Mouse (Mus musculus) heart, embryonic 13.5 days (tissue): Measurements from ENCODE around the gene Nudt6. TPM values are rescaled to one million over a fixed set of nuclear protein-coding genes. Genes with fewer than 3 reads are reported as not detected.
A peak's percentile ranks its signal among the peaks of the same experiment; 100 is the strongest.

Experiments
- ATAC-seq: fragments of 200-750 bp; cut with Nextera tagmentation; 2 replicates; pipeline ENCODE4 v1.8.0; 2017; ENCODE audit warnings: moderate TSS enrichment; ENCODE audit not compliant: insufficient number of reproducible peaks, low FRiP score, low TSS enrichment; ENCODE audit errors: extremely low read depth
- H3K27ac ChIP-seq: fragments of 300-500 bp; sonication (generic); replicated peaks from 2 replicates; pipeline ENCODE4 v1.5.1; 2015; ENCODE audit warnings: moderate library complexity, mild to moderate bottlenecking, inconsistent platforms
- H3K27me3 ChIP-seq: fragments of 300-500 bp; sonication (generic); replicated peaks from 2 replicates; pipeline ENCODE4 v1.6.1; 2015; ENCODE audit warnings: mild to moderate bottlenecking, inconsistent platforms
- H3K36me3 ChIP-seq: fragments of 300-500 bp; sonication (generic); 2 replicates; pipeline ENCODE4 v1.6.1; 2015; ENCODE audit warnings: mild to moderate bottlenecking, inconsistent platforms
- H3K4me1 ChIP-seq: fragments of 300-500 bp; sonication (generic); 2 replicates; pipeline ENCODE4 v1.6.1; 2015; ENCODE audit warnings: inconsistent platforms
- H3K4me2 ChIP-seq: fragments of 300-500 bp; sonication (generic); 2 replicates; pipeline ENCODE4 v1.6.1; 2015; ENCODE audit warnings: inconsistent platforms, mild to moderate bottlenecking, moderate library complexity
- H3K4me3 ChIP-seq: fragments of 300-500 bp; sonication (generic); 2 replicates; pipeline ENCODE4 v1.5.1; 2015; ENCODE audit warnings: moderate library complexity, mild to moderate bottlenecking, inconsistent platforms
- H3K9ac ChIP-seq: fragments of 300-500 bp; sonication (generic); 2 replicates; pipeline ENCODE4 v1.6.1; 2015; ENCODE audit warnings: inconsistent platforms, mild to moderate bottlenecking, moderate library complexity
- H3K9me3 ChIP-seq: fragments of 300-500 bp; sonication (generic); 2 replicates; pipeline ENCODE4 v1.6.1; 2016; ENCODE audit warnings: inconsistent platforms
- WGBS: fragments of 180-500 bp; shearing (Covaris S2); methylation state at CpG from one replicate; pipeline ENCODE4 v1.1.7; 2015; ENCODE audit warnings: mixed read lengths; 5-methylcytosine and 5-hydroxymethylcytosine counted together
- polyA plus RNA-seq: library from polyadenylated mRNA; unstranded; fragments of >200 nt; fragmentation: Nextera tagmentation; extraction: Ambion mirVana; gene quantifications from 2 replicates; pipeline ENCODE4 v1.2.1, GENCODE M21; 2015

The Nudt6 gene
- polyA plus RNA-seq, 1 experiment from 2014 or later = 9.8 TPM

- ATAC-seq = no peak
- H3K36me3 ChIP-seq = no peaks in the 10 kb centered on the region
- no peaks in the 10 kb centered on the region for H3K9me3 ChIP-seq
- H3K4me3 ChIP-seq = no peak overlapping the region
- WGBS = 59% methylated on average over 6 of the region's 6 CpGs
- H3K4me1 ChIP-seq = peaks cover 38% of the 10 kb centered on the region
- H3K27me3 ChIP-seq = no peaks in the 10 kb centered on the region
- H3K4me2 ChIP-seq = no peak overlapping the region
- no peak overlapping the region for H3K27ac ChIP-seq
- no peak overlapping the region for H3K9ac ChIP-seq
Observed at GRCm38 (mm10) chr3:37381457-37381856, 38.6 kb downstream of the Nudt6 start.

DNA sequence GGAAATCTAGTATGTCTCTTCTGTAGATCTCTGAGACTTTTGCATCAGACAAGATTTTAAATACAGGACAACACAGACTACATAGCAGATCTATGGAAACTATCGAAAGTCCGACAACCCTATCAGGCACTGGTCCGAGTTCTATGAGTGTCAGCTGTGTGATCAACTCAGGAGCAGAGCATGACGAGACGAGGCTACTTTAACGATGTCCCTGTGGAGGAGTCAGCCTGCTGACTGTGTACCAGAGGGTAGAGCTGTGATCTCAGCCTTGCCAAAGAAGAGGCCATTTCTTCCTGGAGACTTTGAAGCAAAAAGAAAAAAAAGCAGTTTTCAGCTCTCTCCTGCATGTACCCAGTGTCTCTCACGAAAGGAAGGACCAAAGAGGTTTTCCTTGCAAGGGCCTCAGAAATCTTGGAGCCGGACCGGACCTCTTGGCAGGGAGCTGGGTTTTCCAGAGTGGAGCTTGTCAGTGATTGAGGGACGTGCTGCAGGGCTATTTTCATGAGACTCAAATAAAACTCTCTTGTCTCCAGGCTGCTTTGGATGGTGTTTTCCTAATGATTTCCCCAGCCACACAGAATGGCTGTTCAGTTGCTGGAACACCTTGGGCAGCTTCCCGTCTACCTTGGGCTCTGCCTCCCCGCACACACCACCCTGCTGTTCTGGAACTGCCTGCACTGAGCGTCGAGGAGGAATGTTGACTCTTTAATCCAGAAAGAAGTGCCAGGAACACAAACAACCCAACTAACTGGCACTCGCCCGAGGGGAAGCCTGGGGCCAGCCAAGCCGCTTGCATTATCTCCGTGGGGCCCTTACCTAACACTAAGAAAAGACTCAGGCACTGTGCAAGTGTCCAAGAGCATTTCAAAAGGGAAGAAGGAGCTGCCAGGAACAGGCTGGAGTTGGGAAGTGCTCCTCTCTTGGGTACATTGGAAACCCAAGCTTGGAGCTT is 39.8 kb downstream of the Nudt6 start:
- H3K4me3 ChIP-seq = no peak overlapping the region
- 55% methylated on average over 18 of the region's 18 CpGs for WGBS
- H3K9ac ChIP-seq = no peak overlapping the region; the same call in 1 of the 2 replicates
- no peaks in the 10 kb centered on the region for H3K36me3 ChIP-seq
- ATAC-seq = no peak
- peaks cover 38% of the 10 kb centered on the region for H3K4me1 ChIP-seq
- no peaks in the 10 kb centered on the region for H3K9me3 ChIP-seq
- no peak overlapping the region for H3K4me2 ChIP-seq
- no peaks in the 10 kb centered on the region for H3K27me3 ChIP-seq
- H3K27ac ChIP-seq = peak overlapping the region; percentile 69

DNA sequence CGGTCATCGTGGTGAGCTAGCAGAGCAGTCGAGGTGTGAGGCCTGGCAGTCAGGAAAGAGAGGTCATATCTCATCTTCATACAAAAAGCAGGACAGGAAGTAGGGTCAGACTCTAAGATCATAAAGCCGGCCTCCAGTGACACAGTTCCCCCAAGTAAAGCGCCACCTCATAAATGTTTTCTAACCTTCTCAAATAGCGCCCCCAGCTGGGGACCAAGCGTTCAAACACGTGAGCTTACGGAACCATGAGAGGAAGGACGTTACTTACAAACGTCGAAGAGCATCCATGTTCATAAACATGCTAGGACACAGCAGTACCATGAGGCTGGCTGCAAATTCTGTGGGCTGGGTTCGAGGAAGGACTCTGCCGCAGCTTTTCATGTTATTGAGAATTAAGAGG is 40.8 kb downstream of the Nudt6 start:
- H3K27ac ChIP-seq = no peak overlapping the region
- H3K4me3 ChIP-seq = no peak overlapping the region
- H3K36me3 ChIP-seq = no peaks in the 10 kb centered on the region
- no peak for ATAC-seq
- WGBS = 82% methylated on average over 14 of the region's 14 CpGs
- no peak overlapping the region for H3K9ac ChIP-seq
- no peaks in the 10 kb centered on the region for H3K9me3 ChIP-seq
- H3K4me2 ChIP-seq = no peak overlapping the region
- H3K27me3 ChIP-seq = no peaks in the 10 kb centered on the region
- peaks cover 38% of the 10 kb centered on the region for H3K4me1 ChIP-seq

DNA sequence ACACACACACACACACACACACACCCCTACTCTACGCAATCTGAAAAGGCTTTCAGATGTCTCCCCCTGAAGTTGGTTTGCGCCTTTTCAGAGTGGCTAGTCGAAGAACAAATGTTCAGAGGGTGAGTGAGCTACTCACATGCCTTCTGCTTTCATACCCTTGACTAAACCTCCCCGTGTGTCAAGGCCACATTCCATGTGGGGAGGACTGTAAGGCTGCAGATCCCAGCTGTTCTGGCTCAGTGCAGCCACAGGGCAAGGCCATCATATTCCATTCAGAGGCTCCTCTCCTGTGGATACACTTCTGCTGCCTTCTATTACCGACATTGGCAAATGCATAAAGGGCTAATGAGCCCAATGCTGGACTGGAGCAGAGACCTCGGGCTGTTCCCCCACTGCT is 41.6 kb downstream of the Nudt6 start:
- 57% methylated on average over 6 of the region's 6 CpGs for WGBS
- Histone ChIP-seq H3K36me3 (no peaks in the 10 kb centered on the region), H3K27me3 (no peaks in the 10 kb centered on the region), H3K27ac (no peak overlapping the region), H3K4me3 (no peak overlapping the region), H3K4me2 (no peak overlapping the region), H3K9ac (no peak overlapping the region), H3K9me3 (no peaks in the 10 kb centered on the region), H3K4me1 (peaks cover 36% of the 10 kb centered on the region)
- no peak for ATAC-seq

DNA sequence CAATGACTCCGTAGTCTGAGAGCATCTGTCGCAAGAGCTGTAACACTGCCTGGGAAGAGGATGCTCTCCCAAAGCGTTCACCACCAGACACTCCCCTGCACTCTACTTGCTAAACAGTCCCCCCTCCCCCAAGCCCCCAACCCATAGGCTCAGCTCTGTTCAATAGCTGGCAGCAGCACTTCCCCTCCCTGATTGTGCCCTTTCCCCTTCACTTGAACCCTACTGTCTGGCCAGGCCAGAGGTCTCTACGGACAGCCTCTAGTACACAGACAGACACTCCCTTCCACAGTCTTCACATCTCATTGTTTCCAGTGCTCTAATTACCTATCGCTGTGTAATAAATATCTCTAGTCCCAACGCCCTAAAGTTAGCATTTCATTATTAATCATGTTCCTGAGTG is 42.1 kb downstream of the Nudt6 start:
- ATAC-seq = no peak

GRCm38 (mm10) chr3:37373712-37374111 is 46.3 kb downstream of the Nudt6 start:
- no peak overlapping the region for H3K9ac ChIP-seq
- no peak for ATAC-seq
- no peak overlapping the region for H3K27ac ChIP-seq
- H3K9me3 ChIP-seq = no peaks in the 10 kb centered on the region
- H3K4me1 ChIP-seq = peaks cover 5% of the 10 kb centered on the region
- H3K4me3 ChIP-seq = no peak overlapping the region
- H3K4me2 ChIP-seq = no peak overlapping the region
- WGBS = 79% methylated on average over 11 of the region's 11 CpGs
- no peaks in the 10 kb centered on the region for H3K27me3 ChIP-seq
- no peaks in the 10 kb centered on the region for H3K36me3 ChIP-seq

More for the DNA sequence above, 42.1 kb downstream of the Nudt6 start:
- no peak overlapping the region for H3K9ac ChIP-seq
- WGBS = 64% methylated on average over 6 of the region's 6 CpGs
- peaks cover 31% of the 10 kb centered on the region for H3K4me1 ChIP-seq
- no peak overlapping the region; the same call in 1 of the 2 replicates for H3K27ac ChIP-seq
- no peaks in the 10 kb centered on the region for H3K27me3 ChIP-seq
- no peak overlapping the region for H3K4me3 ChIP-seq
- H3K9me3 ChIP-seq = no peaks in the 10 kb centered on the region
- H3K36me3 ChIP-seq = no peaks in the 10 kb centered on the region
- no peak overlapping the region for H3K4me2 ChIP-seq

DNA sequence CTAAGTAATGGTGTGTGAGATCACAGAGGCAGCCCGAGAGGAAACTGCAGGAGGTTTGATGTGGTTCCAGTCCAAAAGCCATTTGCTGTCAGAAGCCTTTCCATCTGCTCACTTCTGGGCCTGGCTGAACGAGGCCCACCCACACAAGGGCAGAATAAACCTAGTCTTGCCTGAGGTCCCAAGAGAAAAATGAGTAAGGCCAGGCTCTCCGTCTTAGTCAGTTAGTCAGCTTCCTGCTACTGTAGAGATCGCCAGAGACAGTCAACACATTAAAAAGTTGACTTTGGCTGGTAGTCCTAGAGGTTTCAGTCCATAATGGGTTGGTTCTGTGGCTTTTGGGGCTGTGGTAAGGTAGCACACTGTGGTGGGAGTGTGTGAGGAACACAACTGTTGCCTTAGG is 49.6 kb downstream of the Nudt6 start:
- Histone ChIP-seq H3K9ac (no peak overlapping the region), H3K27me3 (no peaks in the 10 kb centered on the region), H3K4me1 (peaks cover 14% of the 10 kb centered on the region), H3K9me3 (no peaks in the 10 kb centered on the region), H3K4me2 (no peak overlapping the region), H3K4me3 (no peak overlapping the region), H3K36me3 (no peaks in the 10 kb centered on the region), H3K27ac (no peak overlapping the region)
- 50% methylated on average over 4 of the region's 4 CpGs for WGBS
- no peak for ATAC-seq

GRCm38 (mm10) chr3:37366381-37367053 is 53.5 kb downstream of the Nudt6 start:
- Histone ChIP-seq H3K4me3 (no peak overlapping the region), H3K27me3 (no peaks in the 10 kb centered on the region), H3K36me3 (no peaks in the 10 kb centered on the region), H3K9ac (no peak overlapping the region), H3K4me1 (peaks cover 14% of the 10 kb centered on the region), H3K27ac (peak overlapping the region; percentile 42), H3K4me2 (no peak overlapping the region), H3K9me3 (no peaks in the 10 kb centered on the region)
- 35% methylated on average over 4 of the region's 4 CpGs for WGBS
- ATAC-seq = no peak

DNA sequence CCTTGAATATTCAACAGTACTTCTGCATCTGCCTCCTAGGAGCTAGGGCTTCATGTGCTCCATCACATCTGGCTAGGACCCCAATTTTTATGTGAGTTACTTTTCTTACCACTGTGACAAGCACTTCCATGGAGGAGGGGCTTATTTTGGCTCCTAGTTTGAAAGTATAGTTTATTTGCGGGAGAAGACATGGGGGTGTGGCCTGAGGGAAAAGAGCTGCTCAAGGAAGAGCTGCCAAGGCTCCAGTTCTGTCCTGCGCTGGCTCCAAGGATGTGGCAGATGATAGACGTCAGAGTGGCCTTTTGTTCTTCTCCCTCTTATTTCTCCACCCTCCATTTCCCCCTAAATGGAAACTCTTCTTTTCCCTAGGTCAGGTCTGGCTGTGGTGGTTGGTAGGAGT is 54.0 kb downstream of the Nudt6 start:
- no peak for ATAC-seq
- Histone ChIP-seq H3K9me3 (no peaks in the 10 kb centered on the region), H3K4me1 (peaks cover 14% of the 10 kb centered on the region), H3K27me3 (no peaks in the 10 kb centered on the region), H3K27ac (peak overlapping the region; percentile 29; the same call in 1 of the 2 replicates), H3K9ac (no peak overlapping the region), H3K4me2 (no peak overlapping the region), H3K4me3 (no peak overlapping the region), H3K36me3 (no peaks in the 10 kb centered on the region)
- 42% methylated on average over 3 of the region's 3 CpGs for WGBS

- H3K27ac ChIP-seq = no peak overlapping the region
Observed at GRCm38 (mm10) chr3:37365144-37365543, 54.9 kb downstream of the Nudt6 start.

DNA sequence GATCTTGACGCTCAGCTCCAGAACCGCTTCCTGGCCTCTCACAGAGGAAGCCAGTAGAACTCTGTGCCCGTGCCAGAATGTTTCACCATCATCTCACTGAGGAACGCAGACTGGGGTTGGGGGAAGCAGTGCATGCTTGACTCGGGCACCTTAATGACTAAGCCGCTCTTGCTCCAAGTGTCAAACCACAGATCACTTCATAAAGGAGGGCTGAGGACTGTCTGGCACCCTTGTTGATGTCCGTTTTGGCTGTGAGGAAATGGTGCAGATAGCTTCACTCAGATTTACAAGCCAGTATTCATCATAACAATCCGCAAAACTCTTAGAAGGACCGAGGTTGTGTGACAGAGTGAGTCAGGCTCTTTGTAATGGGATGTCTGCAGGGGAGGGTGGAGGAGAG is 59.3 kb downstream of the Nudt6 start:
- 66% methylated on average over 9 of the region's 9 CpGs for WGBS
- Histone ChIP-seq H3K27ac (no peak overlapping the region), H3K4me2 (no peak overlapping the region)

More at GRCm38 (mm10) chr3:37365144-37365543, 54.9 kb downstream of the Nudt6 start:
- Histone ChIP-seq H3K4me1 (peaks cover 14% of the 10 kb centered on the region), H3K4me2 (no peak overlapping the region), H3K4me3 (no peak overlapping the region), H3K9ac (no peak overlapping the region), H3K36me3 (no peaks in the 10 kb centered on the region), H3K9me3 (no peaks in the 10 kb centered on the region), H3K27me3 (no peaks in the 10 kb centered on the region)
- ATAC-seq = no peak
- WGBS = 73% methylated on average over 4 of the region's 4 CpGs

More for the DNA sequence above, 59.3 kb downstream of the Nudt6 start:
- H3K27me3 ChIP-seq = 0 out of 2 replicates have a peak, but pooled peaks cover 6% of the 10 kb centered on the region
- no peak for ATAC-seq
- H3K4me1 ChIP-seq = no peaks in the 10 kb centered on the region; the same call in 1 of the 2 replicates
- no peak overlapping the region for H3K9ac ChIP-seq
- H3K9me3 ChIP-seq = no peaks in the 10 kb centered on the region
- H3K36me3 ChIP-seq = no peaks in the 10 kb centered on the region
- no peak overlapping the region for H3K4me3 ChIP-seq
